Mouse (Mus musculus) limb, embryonic 12.5 days (tissue): ENCODE data around the gene Tnfrsf25. TPM values are rescaled to one million over a fixed set of nuclear protein-coding genes. Genes with fewer than 3 reads are reported as not detected.

Experiments
- ATAC-seq: fragments of 200-750 bp; cut with Nextera tagmentation; 2 replicates; pipeline ENCODE4 v1.8.0; 2017; ENCODE audit warnings: low read depth, moderate TSS enrichment; ENCODE audit not compliant: insufficient number of reproducible peaks, insufficient read depth, low FRiP score, low TSS enrichment
- H3K27ac ChIP-seq: fragments of 300-500 bp; sonication (generic); 2 replicates; pipeline ENCODE4 v1.5.1; 2016; ENCODE audit warnings: mild to moderate bottlenecking, moderate library complexity
- H3K27me3 ChIP-seq: fragments of 300-500 bp; sonication (generic); 2 replicates; pipeline ENCODE4 v1.6.1; 2016; ENCODE audit warnings: mild to moderate bottlenecking, moderate library complexity
- H3K36me3 ChIP-seq: fragments of 300-500 bp; sonication (generic); 2 replicates; pipeline ENCODE4 v1.6.1; 2016; ENCODE audit warnings: mild to moderate bottlenecking, moderate library complexity
- H3K4me1 ChIP-seq: fragments of 300-500 bp; sonication (generic); replicated peaks from 2 replicates; pipeline ENCODE4 v1.6.1; 2016
- H3K4me2 ChIP-seq: fragments of 300-500 bp; sonication (generic); 2 replicates; pipeline ENCODE4 v1.6.1; 2016; ENCODE audit warnings: mild to moderate bottlenecking, moderate library complexity
- H3K4me3 ChIP-seq: fragments of 300-500 bp; sonication (generic); replicated peaks from 2 replicates; pipeline ENCODE4 v1.5.1; 2016; ENCODE audit warnings: mild to moderate bottlenecking
- H3K9ac ChIP-seq: fragments of 300-500 bp; sonication (generic); replicated peaks from 2 replicates; pipeline ENCODE4 v1.6.1; 2016; ENCODE audit warnings: mild to moderate bottlenecking, moderate library complexity
- H3K9me3 ChIP-seq: fragments of 300-500 bp; sonication (generic); 2 replicates; pipeline ENCODE4 v1.6.1; 2016; ENCODE audit warnings: mild to moderate bottlenecking, moderate library complexity
- WGBS: fragments of 180-500 bp; shearing (Covaris S2); methylation state at CpG from one replicate; pipeline ENCODE4 v1.1.7; 2016; 5-methylcytosine and 5-hydroxymethylcytosine counted together
- polyA plus RNA-seq: library from polyadenylated mRNA; unstranded; fragments of >200 nt; fragmentation: Nextera tagmentation; extraction: Ambion mirVana; gene quantifications from 2 replicates; pipeline ENCODE4 v1.2.1, GENCODE M21; 2016

Gene Tnfrsf25
- polyA plus RNA-seq, 1 experiment from 2014 or later, result 1.9 TPM

GRCm38 (mm10) chr4:152124361-152124961 lies 8.7 kb downstream of the Tnfrsf25 start:
- no peak overlapping the region for H3K27ac ChIP-seq
- H3K9me3 ChIP-seq, result no peaks in the 10 kb centered on the region
- H3K27me3 ChIP-seq, result peaks cover 100% of the 10 kb centered on the region
- H3K9ac ChIP-seq, result no peak overlapping the region
- no peak overlapping the region for H3K4me3 ChIP-seq
- H3K36me3 ChIP-seq, result no peaks in the 10 kb centered on the region
- no peak for ATAC-seq
- H3K4me1 ChIP-seq, result peaks cover 38% of the 10 kb centered on the region
- H3K4me2 ChIP-seq, result no peak overlapping the region
- WGBS, result 15% methylated on average over 13 of the region's 13 CpGs

DNA sequence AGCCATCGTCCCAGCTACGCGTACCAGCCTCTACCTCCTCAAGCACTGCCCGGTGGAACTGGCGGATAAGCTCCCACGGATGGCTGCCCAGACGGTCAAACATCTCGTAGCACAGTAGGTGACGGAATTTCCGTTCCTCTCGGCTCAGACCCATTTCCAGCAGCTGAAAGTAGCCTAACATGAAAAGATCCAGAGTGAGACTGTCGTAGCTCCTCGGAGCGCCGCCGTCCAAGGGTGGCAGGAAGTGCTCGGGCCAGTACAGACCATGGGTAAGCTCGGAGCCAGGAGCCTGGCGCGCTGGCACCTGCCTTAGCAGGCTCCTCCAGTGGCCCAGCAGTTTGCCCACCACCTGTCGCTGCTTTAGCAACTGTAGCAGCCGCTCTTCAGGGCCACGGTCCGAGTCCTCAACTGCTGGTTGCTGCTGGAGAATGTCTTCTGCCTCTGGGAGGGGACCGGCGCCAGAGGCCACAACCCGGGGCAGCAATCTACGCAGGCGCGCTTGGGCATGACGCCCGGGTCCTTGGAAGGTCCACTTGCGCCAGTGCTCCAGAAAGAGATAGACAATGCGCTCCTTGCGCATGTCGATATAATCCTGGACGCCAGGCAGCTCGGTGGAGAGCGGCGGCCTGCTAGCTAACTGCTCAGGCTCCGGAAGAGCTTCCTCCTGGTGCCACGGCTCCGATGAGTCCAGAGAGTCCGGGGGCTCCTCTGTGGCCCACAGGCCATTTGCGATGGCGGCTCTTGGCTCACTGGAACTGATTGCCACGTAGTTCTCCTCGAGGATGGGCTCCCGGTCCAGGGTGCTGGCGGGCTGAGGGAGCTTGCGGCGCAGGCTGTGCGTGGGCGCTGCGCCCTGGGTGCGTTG lies 9.7 kb downstream of the Tnfrsf25 start:
- H3K4me2 ChIP-seq, result peak overlapping the region; percentile 48
- H3K9me3 ChIP-seq, result no peaks in the 10 kb centered on the region
- peak overlapping the region; percentile 31 for H3K4me3 ChIP-seq
- no peak for ATAC-seq
- WGBS, result 5% methylated on average over 56 of the region's 56 CpGs
- peaks cover 33% of the 10 kb centered on the region for H3K4me1 ChIP-seq
- H3K27ac ChIP-seq, result no peak overlapping the region
- H3K27me3 ChIP-seq, result peaks cover 100% of the 10 kb centered on the region
- H3K9ac ChIP-seq, result no peak overlapping the region; the same call in 1 of the 2 replicates
- H3K36me3 ChIP-seq, result no peaks in the 10 kb centered on the region

DNA sequence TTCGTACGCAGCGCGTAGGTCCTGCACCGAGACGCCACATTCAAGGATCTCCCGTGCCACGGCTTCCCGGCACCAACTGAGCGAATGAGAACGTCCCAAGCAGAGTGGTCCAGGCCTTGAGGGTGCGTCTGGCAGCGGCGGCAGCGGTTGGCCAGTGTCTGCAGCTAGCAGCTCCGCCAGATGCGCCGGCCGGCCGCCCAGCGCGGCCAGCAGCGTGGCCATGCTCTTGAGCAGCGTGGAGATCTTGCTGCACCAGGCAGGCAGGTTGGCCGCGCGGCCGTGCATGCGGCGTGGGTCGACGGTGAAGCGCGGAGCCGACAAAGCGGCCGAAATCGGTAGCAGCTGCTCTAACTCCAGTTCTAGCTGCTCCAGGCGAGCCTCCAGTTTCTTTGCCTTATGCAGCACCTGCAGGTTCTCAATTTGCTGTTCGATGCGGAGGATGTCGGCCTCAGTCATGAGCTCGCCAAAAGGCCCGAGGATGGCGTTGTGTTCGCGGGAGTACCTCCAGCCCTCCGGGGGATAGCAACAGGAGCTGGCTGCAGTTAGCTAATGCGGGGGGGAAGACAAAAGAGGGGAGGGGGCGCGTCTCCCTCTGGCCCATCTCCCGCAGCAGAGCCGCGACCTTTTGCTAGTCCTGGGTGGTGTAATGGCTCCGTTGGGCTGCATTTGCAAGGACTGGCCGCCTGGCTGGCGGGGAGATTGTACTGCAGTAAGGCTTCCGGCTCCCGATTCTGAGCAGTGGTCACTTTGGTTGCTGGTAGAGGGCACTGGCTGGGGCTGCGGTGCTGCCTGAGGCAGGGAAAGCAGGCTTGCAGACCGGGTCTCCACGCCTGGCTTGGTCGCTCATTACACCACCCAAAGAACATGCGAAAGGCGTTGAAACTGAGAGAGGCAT lies 10.5 kb downstream of the Tnfrsf25 start:
- no peak overlapping the region for H3K27ac ChIP-seq
- ATAC-seq, result no peak
- H3K9me3 ChIP-seq, result no peaks in the 10 kb centered on the region
- H3K36me3 ChIP-seq, result no peaks in the 10 kb centered on the region
- peaks cover 33% of the 10 kb centered on the region for H3K4me1 ChIP-seq
- H3K9ac ChIP-seq, result no peak overlapping the region; the same call in 1 of the 2 replicates
- 2% methylated on average over 65 of the region's 65 CpGs for WGBS
- peak overlapping the region; percentile 48 for H3K4me2 ChIP-seq
- H3K27me3 ChIP-seq, result peaks cover 100% of the 10 kb centered on the region
- H3K4me3 ChIP-seq, result peak overlapping the region; percentile 31

GRCm38 (mm10) chr4:152127884-152128283 lies 12.2 kb downstream of the Tnfrsf25 start:
- Histone ChIP-seq H3K4me3 (no peak overlapping the region), H3K27ac (no peak overlapping the region), H3K9me3 (no peaks in the 10 kb centered on the region), H3K27me3 (peaks cover 100% of the 10 kb centered on the region), H3K9ac (no peak overlapping the region), H3K4me2 (no peak overlapping the region), H3K4me1 (peaks cover 48% of the 10 kb centered on the region), H3K36me3 (no peaks in the 10 kb centered on the region)
- WGBS, result 77% methylated on average over 11 of the region's 11 CpGs
- ATAC-seq, result no peak

GRCm38 (mm10) chr4:152128784-152129183 lies 13.1 kb downstream of the Tnfrsf25 start:
- WGBS, result 53% methylated on average over 5 of the region's 5 CpGs
- H3K4me2 ChIP-seq, result no peak overlapping the region
- H3K27me3 ChIP-seq, result peaks cover 100% of the 10 kb centered on the region
- H3K27ac ChIP-seq, result no peak overlapping the region
- H3K4me1 ChIP-seq, result peaks cover 51% of the 10 kb centered on the region
- H3K4me3 ChIP-seq, result no peak overlapping the region
- no peak for ATAC-seq
- H3K9ac ChIP-seq, result no peak overlapping the region
- no peaks in the 10 kb centered on the region for H3K9me3 ChIP-seq
- H3K36me3 ChIP-seq, result no peaks in the 10 kb centered on the region

GRCm38 (mm10) chr4:152129395-152129930 lies 13.7 kb downstream of the Tnfrsf25 start:
- no peak for ATAC-seq
- Histone ChIP-seq H3K4me3 (no peak overlapping the region), H3K27ac (no peak overlapping the region)

DNA sequence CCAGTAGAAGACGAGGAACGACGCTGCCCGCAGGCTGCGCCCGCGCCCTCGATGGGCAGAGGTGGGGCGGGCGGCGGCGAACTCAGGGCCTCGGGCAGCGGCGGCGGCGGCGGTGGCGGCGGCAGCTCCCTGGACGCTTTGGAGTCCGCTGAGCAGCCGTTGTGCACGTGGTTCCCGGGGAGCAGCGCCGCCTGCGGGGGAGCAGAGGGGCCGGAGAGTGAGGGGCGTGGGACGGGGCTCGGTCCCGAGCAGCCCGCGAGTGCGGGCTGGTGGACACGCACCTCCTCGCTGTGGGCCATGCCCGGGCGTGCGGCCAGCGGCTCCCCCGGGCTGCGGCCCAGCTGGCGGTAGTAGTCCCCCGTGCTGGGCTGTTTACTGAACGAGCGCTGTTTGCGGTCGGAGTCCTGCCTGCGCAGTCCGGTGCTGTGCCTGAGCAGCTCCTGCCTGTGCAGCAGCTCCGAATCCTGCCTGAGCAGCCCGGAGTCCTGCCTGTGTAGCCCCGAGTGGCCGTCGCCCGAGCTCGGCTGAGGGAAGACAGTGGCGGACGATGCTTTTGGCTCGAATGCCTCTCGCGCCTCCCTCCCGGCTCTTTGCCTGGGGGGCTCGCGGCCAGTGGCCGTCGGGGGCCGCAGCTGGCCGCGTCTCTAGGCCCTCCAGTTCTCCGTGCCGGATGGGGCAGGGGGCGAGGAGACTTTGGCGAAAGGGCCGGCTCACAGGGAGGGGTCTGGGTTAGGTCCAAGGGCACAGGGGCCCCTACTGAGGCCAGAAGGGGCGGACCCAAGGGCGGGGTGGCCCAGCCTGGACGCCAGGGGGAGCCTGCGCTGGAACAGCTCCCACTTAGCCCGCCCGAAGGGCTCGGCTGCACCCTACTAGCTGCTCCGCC lies 15.3 kb downstream of the Tnfrsf25 start:
- H3K4me3 ChIP-seq, result peak overlapping the region; percentile 39
- H3K9me3 ChIP-seq, result no peaks in the 10 kb centered on the region
- H3K4me2 ChIP-seq, result peak overlapping the region; percentile 67
- H3K27me3 ChIP-seq, result peaks cover 97% of the 10 kb centered on the region
- ATAC-seq, result peak; percentile 53; the same call in 1 of the 2 replicates
- H3K36me3 ChIP-seq, result no peaks in the 10 kb centered on the region
- peaks cover 42% of the 10 kb centered on the region for H3K4me1 ChIP-seq
- no peak overlapping the region for H3K27ac ChIP-seq
- under 1% methylated on average over 82 of the region's 85 CpGs for WGBS
- peak overlapping the region; percentile 50 for H3K9ac ChIP-seq

More at GRCm38 (mm10) chr4:152129395-152129930, 13.7 kb downstream of the Tnfrsf25 start:
- peaks cover 51% of the 10 kb centered on the region for H3K4me1 ChIP-seq
- 22% methylated on average over 13 of the region's 13 CpGs for whole genome bisulfite sequencing
- no peak overlapping the region for H3K9ac ChIP-seq
- H3K27me3 ChIP-seq, result peaks cover 100% of the 10 kb centered on the region
- H3K4me2 ChIP-seq, result no peak overlapping the region
- H3K36me3 ChIP-seq, result no peaks in the 10 kb centered on the region
- no peaks in the 10 kb centered on the region for H3K9me3 ChIP-seq

- Histone ChIP-seq H3K9ac (0 out of 2 replicates have a peak overlapping the region, but pooled peaks have one; percentile 31), H3K4me2 (peak overlapping the region; percentile 67), H3K9me3 (no peaks in the 10 kb centered on the region), H3K36me3 (no peaks in the 10 kb centered on the region), H3K4me1 (peaks cover 32% of the 10 kb centered on the region), H3K27me3 (peaks cover 97% of the 10 kb centered on the region), H3K4me3 (peak overlapping the region; percentile 39), H3K27ac (no peak overlapping the region)
- WGBS, result 3% methylated on average over 50 of the region's 50 CpGs
- ATAC-seq, result no peak
These were observed 16.4 kb downstream of the Tnfrsf25 start for GRCm38 (mm10) chr4:152131809-152132771.

DNA sequence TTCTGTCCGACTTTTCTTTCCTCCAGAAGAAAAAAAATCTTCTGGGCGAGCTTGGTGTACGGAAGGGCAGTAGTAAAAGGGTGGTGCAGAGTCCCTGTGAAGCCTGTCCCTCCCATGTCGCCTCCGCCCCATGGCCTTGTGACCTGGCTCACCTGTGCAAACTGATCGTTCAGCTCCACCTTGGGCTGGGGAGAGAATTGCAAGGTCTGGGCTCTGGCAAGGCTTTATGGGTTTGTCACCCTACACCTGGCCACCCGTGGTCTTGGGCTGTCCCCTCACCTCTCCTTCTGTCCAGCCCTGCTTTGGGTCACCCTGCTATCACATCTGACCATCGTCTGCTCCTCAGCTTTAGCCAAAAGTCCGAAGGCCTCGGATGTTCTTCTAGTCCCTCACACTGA lies 17.0 kb downstream of the Tnfrsf25 start:
- WGBS, result 26% methylated on average over 10 of the region's 10 CpGs
- no peak overlapping the region for H3K4me2 ChIP-seq

More for the DNA sequence above, 17.0 kb downstream of the Tnfrsf25 start:
- Histone ChIP-seq H3K27me3 (peaks cover 94% of the 10 kb centered on the region), H3K9ac (no peak overlapping the region), H3K9me3 (no peaks in the 10 kb centered on the region), H3K4me3 (no peak overlapping the region), H3K36me3 (no peaks in the 10 kb centered on the region), H3K27ac (no peak overlapping the region), H3K4me1 (peaks cover 32% of the 10 kb centered on the region)
- no peak for ATAC-seq
